Mouse (Mus musculus) hindbrain, embryonic 14.5 days (tissue): ENCODE measurements around the gene Emilin2. TPM values are rescaled to one million over a fixed set of nuclear protein-coding genes. Genes with fewer than 3 reads are reported as not detected.

Source experiments
- ATAC-seq: fragments of 200-750 bp; cut with Nextera tagmentation; 2 replicates; pipeline ENCODE4 v1.8.0; 2017; ENCODE audit warnings: moderate number of reproducible peaks, mild to moderate bottlenecking, moderate TSS enrichment, moderate library complexity; ENCODE audit not compliant: low FRiP score
- DNase-seq: peaks from one replicate; pipeline ENCODE4 v3.0.0-alpha.2; 2015; ENCODE audit warnings: low spot score
- H3K27ac ChIP-seq: fragments of 300-500 bp; sonication (generic); 2 replicates; pipeline ENCODE4 v1.5.1; 2014; ENCODE audit warnings: mild to moderate bottlenecking, moderate library complexity
- H3K27me3 ChIP-seq: fragments of 300-500 bp; sonication (generic); 2 replicates; pipeline ENCODE4 v1.6.1; 2014; ENCODE audit warnings: mild to moderate bottlenecking, low read length, mixed read lengths; ENCODE audit not compliant: control insufficient read depth, insufficient read depth
- H3K36me3 ChIP-seq: fragments of 300-500 bp; sonication (generic); replicated peaks from 2 replicates; pipeline ENCODE4 v1.6.1; 2014; ENCODE audit not compliant: control insufficient read depth, insufficient read depth
- H3K4me1 ChIP-seq: fragments of 300-500 bp; sonication (generic); replicated peaks from 2 replicates; pipeline ENCODE4 v1.6.1; 2014; ENCODE audit warnings: antibody characterized with exemption, low read length, mixed read lengths; ENCODE audit not compliant: control insufficient read depth, insufficient read depth
- H3K4me2 ChIP-seq: fragments of 300-500 bp; sonication (generic); replicated peaks from 2 replicates; pipeline ENCODE4 v1.6.1; 2014; ENCODE audit warnings: mild to moderate bottlenecking, moderate library complexity
- H3K4me3 ChIP-seq: fragments of 300-500 bp; sonication (generic); replicated peaks from 2 replicates; pipeline ENCODE4 v1.5.1; 2014; ENCODE audit warnings: mild to moderate bottlenecking, low read length
- H3K9ac ChIP-seq: fragments of 300-500 bp; sonication (generic); 2 replicates; pipeline ENCODE4 v1.6.1; 2014
- H3K9me3 ChIP-seq: fragments of 300-500 bp; sonication (generic); 2 replicates; pipeline ENCODE4 v1.6.1; 2016; ENCODE audit warnings: low read length; ENCODE audit not compliant: control insufficient read depth
- WGBS: fragments of 180-500 bp; shearing (Covaris S2); extraction: QIAGEN DNeasy Blood & Tissue Kit; methylation state at CpG from one replicate; pipeline ENCODE4 v1.1.7; 2014; 5-methylcytosine and 5-hydroxymethylcytosine counted together
- polyA plus RNA-seq: library from polyadenylated mRNA; unstranded; fragments of >200 nt; fragmentation: Nextera tagmentation; extraction: Ambion mirVana; gene quantifications from 2 replicates; pipeline ENCODE4 v1.2.1, GENCODE M21; 2014

The Emilin2 gene
- polyA plus RNA-seq, 1 experiment from 2014 or later, result 2.3 TPM

DNA sequence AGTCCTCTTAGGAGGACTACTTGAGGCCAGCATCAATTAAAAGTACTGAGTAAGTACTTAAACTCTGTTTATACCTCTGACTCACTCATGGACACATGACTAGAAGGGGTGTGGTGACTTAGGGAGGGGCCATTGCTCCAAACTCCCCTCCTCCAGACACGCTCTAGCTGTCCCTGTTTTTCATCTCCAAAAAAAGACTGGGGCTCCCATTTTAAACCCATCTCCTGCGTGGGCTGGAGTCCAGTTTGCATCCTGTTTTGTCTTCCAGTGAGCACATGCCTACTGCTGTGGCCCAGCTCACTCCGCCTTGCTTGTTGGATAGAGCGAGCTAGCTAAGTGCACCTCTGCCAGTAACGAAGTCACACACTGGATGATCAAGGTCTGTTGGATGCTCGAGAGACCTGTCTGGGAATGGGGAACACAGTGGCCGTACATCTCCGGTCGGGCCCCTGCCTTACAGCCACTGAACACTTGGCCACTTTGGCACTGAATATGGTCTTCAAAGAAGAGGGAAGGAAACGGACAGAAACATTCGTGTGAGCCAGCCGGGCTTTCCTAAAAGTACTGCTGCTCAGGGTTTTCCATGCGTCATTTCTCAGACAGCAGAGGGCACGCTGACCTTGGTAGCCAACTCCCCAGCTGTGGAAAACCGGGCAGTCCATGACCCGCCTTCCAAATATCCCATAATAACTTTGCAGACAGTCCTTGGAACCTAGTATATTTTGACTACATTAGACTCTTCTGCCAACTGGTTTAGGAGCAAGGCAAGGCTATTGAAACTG lies 60.8 kb downstream of the Emilin2 start:
- ATAC-seq, result no peak
- 86% methylated on average over 16 of the region's 16 CpGs for WGBS

DNA sequence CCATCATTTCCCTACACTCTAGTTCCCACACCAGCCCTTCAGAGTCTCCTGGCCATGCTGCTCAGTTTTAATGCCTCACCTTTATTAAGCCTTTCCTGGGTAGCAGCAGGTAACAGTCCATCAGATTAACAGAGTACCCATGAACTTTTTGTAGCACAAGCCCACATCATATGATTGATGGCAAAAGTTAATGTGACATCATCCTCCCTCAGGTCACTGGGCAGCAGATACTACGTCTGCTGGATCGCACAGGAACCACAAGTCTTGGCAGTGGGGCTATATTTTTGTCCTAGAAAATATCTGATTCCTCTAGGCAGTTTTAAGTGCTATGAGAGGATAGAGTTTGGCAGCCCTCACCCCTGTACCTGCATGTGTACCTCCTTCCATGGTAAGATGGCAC lies 61.7 kb downstream of the Emilin2 start:
- no peaks in the 10 kb centered on the region for H3K27me3 ChIP-seq
- 91% methylated on average over 2 of the region's 2 CpGs for whole genome bisulfite sequencing
- no peak overlapping the region for H3K27ac ChIP-seq
- no peak overlapping the region for H3K4me2 ChIP-seq
- no peaks in the 10 kb centered on the region for H3K9me3 ChIP-seq
- DNase-seq (no peak), ATAC-seq (no peak)
- no peak overlapping the region for H3K9ac ChIP-seq
- no peaks in the 10 kb centered on the region for H3K4me1 ChIP-seq
- peaks cover 61% of the 10 kb centered on the region for H3K36me3 ChIP-seq
- no peak overlapping the region for H3K4me3 ChIP-seq

More for the DNA sequence above, 60.8 kb downstream of the Emilin2 start:
- H3K27me3 ChIP-seq, result no peaks in the 10 kb centered on the region
- H3K4me2 ChIP-seq, result no peak overlapping the region
- H3K9me3 ChIP-seq, result no peaks in the 10 kb centered on the region
- no peak overlapping the region for H3K27ac ChIP-seq
- H3K4me3 ChIP-seq, result no peak overlapping the region
- no peaks in the 10 kb centered on the region for H3K4me1 ChIP-seq
- DNase-seq, result no peak
- H3K9ac ChIP-seq, result no peak overlapping the region
- H3K36me3 ChIP-seq, result peaks cover 51% of the 10 kb centered on the region

DNA sequence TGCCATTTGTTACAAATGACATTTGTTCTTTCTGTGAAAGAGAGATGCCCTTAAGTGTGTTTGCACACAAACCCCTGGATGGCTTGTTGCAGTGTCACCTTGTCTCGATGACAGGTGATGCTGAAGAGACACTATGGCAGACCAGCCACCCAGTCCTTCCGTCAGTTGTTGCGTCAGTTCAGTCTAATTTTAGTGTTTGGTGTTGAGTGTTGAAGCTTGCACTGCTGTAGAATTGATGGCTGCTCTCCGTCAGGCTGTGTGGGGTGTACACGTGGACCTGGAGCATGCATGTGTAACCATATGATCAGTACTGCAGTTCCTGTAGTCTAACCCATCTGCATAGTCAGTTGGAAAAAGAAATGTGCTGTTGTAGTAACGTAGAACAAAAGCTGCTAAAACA lies 62.8 kb downstream of the Emilin2 start:
- H3K36me3 ChIP-seq, result peaks cover 72% of the 10 kb centered on the region
- H3K27me3 ChIP-seq, result no peaks in the 10 kb centered on the region
- no peak overlapping the region for H3K9ac ChIP-seq
- DNase-seq, result no peak
- no peaks in the 10 kb centered on the region for H3K4me1 ChIP-seq
- no peak overlapping the region for H3K27ac ChIP-seq
- no peaks in the 10 kb centered on the region for H3K9me3 ChIP-seq
- no peak overlapping the region for H3K4me3 ChIP-seq
- no peak overlapping the region for H3K4me2 ChIP-seq
- 79% methylated on average over 6 of the region's 6 CpGs for WGBS
- no peak for ATAC-seq

DNA sequence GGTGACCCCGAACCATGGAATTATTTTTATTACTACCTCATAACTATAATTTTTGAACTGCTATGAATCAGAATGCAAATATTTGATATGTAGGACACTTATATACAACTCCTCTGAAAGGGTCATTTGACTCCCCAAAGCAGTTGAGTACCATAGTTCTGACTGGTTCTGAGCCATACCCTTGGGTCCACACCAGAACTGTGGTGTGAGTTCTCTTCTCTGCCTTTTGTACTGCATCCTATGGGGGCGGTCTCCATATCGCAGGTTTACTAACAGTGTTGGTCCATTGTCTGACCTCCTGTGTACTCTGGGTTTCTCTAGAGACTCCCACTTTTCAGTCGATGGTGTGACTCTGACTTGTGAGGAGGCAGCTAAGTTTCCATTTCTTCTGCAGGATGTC lies 65.8 kb downstream of the Emilin2 start:
- WGBS, result 95% methylated on average over 4 of the region's 4 CpGs

DNA sequence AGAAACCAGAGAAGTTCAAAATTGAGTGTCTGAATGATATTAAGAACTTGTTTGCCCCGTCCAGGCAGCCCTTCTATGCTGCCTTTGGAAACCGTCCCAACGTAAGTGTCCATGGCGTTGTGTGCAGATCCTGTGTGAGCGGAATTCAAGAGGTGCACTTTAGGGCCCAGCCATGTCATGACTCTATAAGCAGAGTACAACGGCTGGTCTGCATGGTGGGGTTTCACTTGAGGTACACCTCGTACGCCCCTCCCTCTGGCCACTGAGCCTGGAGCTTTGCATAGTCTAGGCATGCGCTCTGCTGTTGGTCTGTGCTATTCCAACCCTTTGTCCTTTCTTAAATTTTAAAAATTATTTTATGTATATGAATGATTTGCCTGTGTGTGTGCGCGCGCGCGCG lies 66.6 kb downstream of the Emilin2 start:
- no peaks in the 10 kb centered on the region for H3K4me1 ChIP-seq
- H3K27ac ChIP-seq, result no peak overlapping the region
- WGBS, result 98% methylated on average over 15 of the region's 15 CpGs
- DNase-seq (no peak), ATAC-seq (no peak)
- H3K4me3 ChIP-seq, result no peak overlapping the region
- no peaks in the 10 kb centered on the region for H3K9me3 ChIP-seq
- no peak overlapping the region for H3K4me2 ChIP-seq
- no peaks in the 10 kb centered on the region for H3K27me3 ChIP-seq
- no peak overlapping the region for H3K9ac ChIP-seq
- H3K36me3 ChIP-seq, result peaks cover 98% of the 10 kb centered on the region

More for the DNA sequence above, 65.8 kb downstream of the Emilin2 start:
- no peak overlapping the region for H3K27ac ChIP-seq
- no peak overlapping the region for H3K4me3 ChIP-seq
- DNase-seq, result no peak
- H3K4me1 ChIP-seq, result no peaks in the 10 kb centered on the region
- ATAC-seq, result no peak
- no peaks in the 10 kb centered on the region for H3K9me3 ChIP-seq
- peaks cover 98% of the 10 kb centered on the region for H3K36me3 ChIP-seq
- no peaks in the 10 kb centered on the region for H3K27me3 ChIP-seq
- H3K4me2 ChIP-seq, result no peak overlapping the region
- H3K9ac ChIP-seq, result no peak overlapping the region

DNA sequence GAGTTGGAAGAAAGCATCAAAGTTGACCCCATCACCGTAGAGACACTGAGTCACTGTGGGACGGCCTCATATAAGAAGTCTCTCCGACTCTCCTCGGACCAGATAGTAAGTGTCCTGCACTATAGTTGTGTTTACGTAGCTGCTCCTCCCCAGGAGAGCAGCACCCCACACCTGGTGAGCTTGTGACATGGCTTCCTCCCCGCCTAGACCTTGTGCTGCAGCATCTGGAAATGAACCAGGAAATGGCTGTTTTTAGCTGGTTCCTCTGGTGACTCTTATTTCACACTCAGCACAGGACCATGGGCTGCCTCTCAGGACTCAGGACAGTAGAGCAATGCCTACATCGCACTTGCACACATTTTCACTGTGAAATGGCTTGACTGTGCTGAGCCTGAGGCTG lies 69.1 kb downstream of the Emilin2 start:
- Histone ChIP-seq H3K4me2 (no peak overlapping the region), H3K4me3 (no peak overlapping the region), H3K9me3 (no peaks in the 10 kb centered on the region), H3K4me1 (no peaks in the 10 kb centered on the region), H3K27ac (no peak overlapping the region), H3K27me3 (no peaks in the 10 kb centered on the region), H3K9ac (no peak overlapping the region), H3K36me3 (peaks cover 95% of the 10 kb centered on the region)
- ATAC-seq (no peak), DNase-seq (no peak)
- WGBS, result 92% methylated on average over 7 of the region's 7 CpGs

DNA sequence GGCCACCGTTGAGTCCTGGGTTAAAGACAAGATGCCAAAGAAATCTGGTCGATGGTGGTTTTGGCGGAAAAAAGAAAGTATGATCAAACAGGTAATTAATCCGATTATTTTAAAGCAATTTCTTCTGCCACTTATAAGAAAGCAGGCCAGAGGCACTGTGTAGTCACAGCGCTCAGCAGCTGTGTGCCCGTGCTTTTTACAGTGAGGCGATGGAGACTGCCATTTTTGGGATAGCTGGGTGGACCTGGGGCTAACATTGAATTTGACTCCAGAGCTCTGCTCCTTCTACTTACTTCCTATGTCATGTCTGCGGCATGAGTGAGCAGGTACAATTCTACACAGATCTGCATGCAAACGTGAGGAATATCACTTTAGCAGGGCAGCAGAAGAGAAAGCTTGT lies 71.0 kb downstream of the Emilin2 start:
- no peak overlapping the region for H3K9ac ChIP-seq
- DNase-seq (no peak), ATAC-seq (no peak)
- H3K9me3 ChIP-seq, result no peaks in the 10 kb centered on the region
- H3K27ac ChIP-seq, result no peak overlapping the region
- no peaks in the 10 kb centered on the region for H3K4me1 ChIP-seq
- H3K36me3 ChIP-seq, result peaks cover 91% of the 10 kb centered on the region
- H3K27me3 ChIP-seq, result no peaks in the 10 kb centered on the region
- 96% methylated on average over 9 of the region's 9 CpGs for WGBS
- H3K4me3 ChIP-seq, result no peak overlapping the region
- H3K4me2 ChIP-seq, result no peak overlapping the region

DNA sequence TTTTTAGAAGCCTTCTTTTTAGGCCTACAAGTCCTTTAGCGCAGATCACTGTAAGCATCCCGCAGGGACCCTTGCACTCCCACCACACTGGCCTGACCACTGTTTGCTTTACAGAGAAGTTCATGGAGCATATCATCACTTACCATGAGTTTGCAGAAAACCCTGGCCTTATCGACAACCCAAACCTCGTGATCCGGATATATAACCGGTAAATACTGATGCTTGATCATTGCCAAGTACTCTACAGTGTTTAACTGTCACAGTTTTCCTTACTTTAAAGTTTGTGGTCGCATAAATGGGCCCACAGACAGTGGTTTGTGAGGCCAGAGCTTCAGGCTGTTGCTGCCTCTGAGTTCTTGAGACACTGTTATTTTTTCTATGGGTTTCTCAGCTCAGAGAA lies 73.3 kb downstream of the Emilin2 start:
- H3K4me2 ChIP-seq, result no peak overlapping the region
- no peak overlapping the region for H3K9ac ChIP-seq
- H3K4me1 ChIP-seq, result no peaks in the 10 kb centered on the region
- H3K9me3 ChIP-seq, result no peaks in the 10 kb centered on the region
- DNase-seq, result no peak
- no peak for ATAC-seq
- peaks cover 83% of the 10 kb centered on the region for H3K36me3 ChIP-seq
- H3K27ac ChIP-seq, result no peak overlapping the region
- 96% methylated on average over 7 of the region's 7 CpGs for WGBS
- no peaks in the 10 kb centered on the region for H3K27me3 ChIP-seq
- H3K4me3 ChIP-seq, result no peak overlapping the region

DNA sequence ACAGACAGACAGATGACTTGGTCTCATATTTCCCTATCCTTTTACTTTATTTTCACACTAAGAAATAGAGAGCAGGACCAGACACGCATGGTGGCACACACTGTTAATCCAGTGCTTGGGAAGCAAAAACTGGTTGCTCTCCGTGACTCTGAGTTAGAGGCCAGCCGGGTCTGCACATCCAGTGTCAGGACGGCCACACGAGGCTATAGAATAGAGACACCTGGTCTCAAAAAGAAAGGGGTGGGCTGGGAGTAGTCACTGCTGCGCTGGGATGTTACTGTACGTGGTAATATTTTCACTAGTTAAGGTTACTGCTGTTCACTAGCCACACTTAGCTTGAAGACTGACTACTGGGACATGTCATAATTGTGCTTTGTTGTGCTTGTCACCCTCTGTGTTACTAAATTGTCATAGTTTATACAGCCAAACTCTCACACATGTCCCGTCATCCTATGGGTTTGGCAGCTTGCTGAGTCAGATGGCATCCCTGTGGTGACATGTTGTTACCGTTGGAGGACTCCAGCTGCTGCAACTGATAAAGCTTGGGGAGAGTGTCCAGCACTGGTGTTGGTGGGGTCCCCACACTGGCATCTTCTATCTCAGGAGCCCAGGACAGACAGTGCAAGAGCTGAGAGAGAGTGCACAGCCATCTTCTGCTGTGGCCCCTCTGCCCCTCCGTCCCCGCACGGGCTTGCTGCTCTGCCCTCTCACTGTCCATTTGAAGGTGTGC lies 76.4 kb downstream of the Emilin2 start:
- no peak overlapping the region for H3K4me3 ChIP-seq
- H3K4me1 ChIP-seq, result no peaks in the 10 kb centered on the region
- WGBS, result 94% methylated on average over 12 of the region's 12 CpGs
- H3K9ac ChIP-seq, result no peak overlapping the region
- no peaks in the 10 kb centered on the region for H3K27me3 ChIP-seq
- ATAC-seq (no peak), DNase-seq (no peak)
- peaks cover 80% of the 10 kb centered on the region for H3K36me3 ChIP-seq
- no peak overlapping the region for H3K4me2 ChIP-seq
- no peak overlapping the region for H3K27ac ChIP-seq
- H3K9me3 ChIP-seq, result no peaks in the 10 kb centered on the region
